Mouse (Mus musculus) forebrain, embryonic 15.5 days (tissue): ENCODE data around the gene Snx6. TPM values are rescaled to one million over a fixed set of nuclear protein-coding genes. Genes with fewer than 3 reads are reported as not detected.
"Not testable (repeated sequence)": the region's sequence is repeated elsewhere in the genome, so short reads cannot be mapped to it uniquely, and the experiment has no call there.

Experiments used
- ATAC-seq: fragments of 200-750 bp; cut with Nextera tagmentation; replicated peaks from 2 replicates; pipeline ENCODE4 v1.8.0; 2017; ENCODE audit warnings: mild to moderate bottlenecking, moderate TSS enrichment, moderate library complexity
- H3K27ac ChIP-seq: fragments of 300-500 bp; sonication (generic); replicated peaks from 2 replicates; pipeline ENCODE4 v1.5.1; 2015; ENCODE audit warnings: mild to moderate bottlenecking, inconsistent platforms
- H3K27me3 ChIP-seq: fragments of 300-500 bp; sonication (generic); 2 replicates; pipeline ENCODE4 v1.6.1; 2015; ENCODE audit warnings: inconsistent platforms
- H3K36me3 ChIP-seq: fragments of 300-500 bp; sonication (generic); 2 replicates; pipeline ENCODE4 v1.6.1; 2015; ENCODE audit warnings: mild to moderate bottlenecking, inconsistent platforms
- H3K4me1 ChIP-seq: fragments of 300-500 bp; sonication (generic); 2 replicates; pipeline ENCODE4 v1.6.1; 2015; ENCODE audit warnings: inconsistent platforms
- H3K4me2 ChIP-seq: fragments of 300-500 bp; sonication (generic); replicated peaks from 2 replicates; pipeline ENCODE4 v1.6.1; 2015; ENCODE audit warnings: mild to moderate bottlenecking, inconsistent platforms
- H3K4me3 ChIP-seq: fragments of 300-500 bp; sonication (generic); 2 replicates; pipeline ENCODE4 v1.5.1; 2015; ENCODE audit warnings: mild to moderate bottlenecking, inconsistent platforms
- H3K9ac ChIP-seq: fragments of 300-500 bp; sonication (generic); replicated peaks from 2 replicates; pipeline ENCODE4 v1.6.1; 2015; ENCODE audit warnings: mild to moderate bottlenecking, inconsistent platforms
- H3K9me3 ChIP-seq: fragments of 300-500 bp; sonication (generic); 2 replicates; pipeline ENCODE4 v1.6.1; 2016; ENCODE audit warnings: inconsistent platforms
- WGBS: fragments of 180-500 bp; shearing (Covaris S2); methylation state at CpG from one replicate; pipeline ENCODE4 v1.1.7; 2015; ENCODE audit warnings: mixed read lengths; 5-methylcytosine and 5-hydroxymethylcytosine counted together
- polyA plus RNA-seq: library from polyadenylated mRNA; unstranded; fragments of >200 nt; fragmentation: Nextera tagmentation; extraction: Ambion mirVana; gene quantifications from 2 replicates; pipeline ENCODE4 v1.2.1, GENCODE M21; 2015

Gene Snx6
- 157 and 164 TPM in 2 replicates for polyA plus RNA-seq

DNA sequence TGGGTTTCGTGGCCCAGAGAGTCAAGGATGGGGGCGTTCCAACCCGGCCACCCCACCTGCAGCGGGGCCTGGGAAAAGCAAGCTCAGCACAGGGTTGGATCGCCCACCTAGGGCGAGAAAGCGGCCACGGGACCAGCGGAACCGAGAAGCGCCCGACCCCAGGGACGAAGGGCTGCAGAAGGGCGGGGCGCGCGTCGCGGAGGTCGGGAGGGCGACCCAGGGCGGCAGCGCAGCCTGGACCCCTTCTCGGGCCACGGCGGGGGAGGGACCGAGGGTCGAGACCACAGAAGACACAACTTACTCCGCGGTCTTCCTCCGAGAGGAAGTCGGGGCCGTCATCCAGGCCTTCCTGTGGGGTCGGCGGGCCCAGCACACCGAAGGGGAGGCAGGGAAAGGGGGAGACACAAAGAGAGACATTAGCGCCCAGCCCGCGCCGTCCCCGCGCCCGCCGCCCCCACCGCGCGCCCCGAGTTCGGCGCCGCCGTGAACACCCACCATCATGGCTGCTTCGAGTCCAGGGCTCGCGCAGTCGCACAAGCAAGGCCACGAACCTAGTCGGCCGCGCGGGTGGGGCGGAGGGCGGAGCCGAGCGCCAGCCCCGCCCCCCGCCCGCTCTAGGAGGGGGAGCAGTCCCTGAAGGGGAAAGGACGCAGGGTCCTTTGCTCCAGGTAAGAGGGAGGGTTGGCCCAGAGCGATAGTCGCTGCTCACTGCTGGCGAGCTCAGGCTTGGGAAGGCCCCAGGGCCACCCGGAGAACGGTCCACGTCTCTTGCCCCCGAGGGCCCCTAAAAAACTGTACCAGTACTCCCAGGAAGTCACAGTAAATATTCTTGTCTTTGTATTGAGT, at the start of gene Snx6:
Gene Snx6, minus strand, starts transcription at position 551 of the 846 bp plus-strand sequence.
- Histone ChIP-seq H3K27me3 (no peaks in the 10 kb centered on the region), H3K9me3 (no peaks in the 10 kb centered on the region), H3K4me2 (peak within 1 kb of the TSS; percentile 56), H3K9ac (peak within 1 kb of the TSS; percentile 98), H3K4me3 (peak within 1 kb of the TSS; percentile 97), H3K36me3 (no peaks in the 10 kb centered on the region), H3K27ac (peak within 1 kb of the TSS; percentile 79), H3K4me1 (peaks cover 29% of the 10 kb centered on the region)
- peak; percentile 96 for ATAC-seq
- WGBS: under 1% methylated on average over 75 of the region's 76 CpGs

DNA sequence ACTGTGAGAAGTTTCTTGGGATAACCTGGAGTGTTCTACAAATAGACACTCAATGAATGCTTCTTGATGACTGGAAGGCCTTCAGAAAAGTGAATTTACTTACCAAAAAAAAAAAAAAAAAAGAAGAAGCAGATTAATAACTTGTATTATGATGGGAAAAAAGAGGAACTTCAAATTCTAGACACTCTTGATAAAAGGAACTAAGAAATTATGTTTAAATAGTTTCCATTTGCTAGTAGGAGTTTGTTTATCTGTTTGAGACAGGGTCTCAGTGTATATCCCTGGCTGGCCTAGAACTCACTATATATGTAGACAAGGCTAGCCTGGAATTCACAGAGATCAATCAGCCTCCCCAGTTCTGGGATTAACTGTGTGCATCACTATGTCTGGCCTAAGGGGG, 48.9 kb upstream of the Snx6 start:
- no peak for ATAC-seq
- Histone ChIP-seq H3K27ac (no peak overlapping the region), H3K27me3 (no peaks in the 10 kb centered on the region), H3K9ac (no peak overlapping the region), H3K9me3 (no peaks in the 10 kb centered on the region), H3K4me1 (no peaks in the 10 kb centered on the region), H3K4me3 (no peak overlapping the region), H3K36me3 (no peaks in the 10 kb centered on the region), H3K4me2 (no peak overlapping the region)

DNA sequence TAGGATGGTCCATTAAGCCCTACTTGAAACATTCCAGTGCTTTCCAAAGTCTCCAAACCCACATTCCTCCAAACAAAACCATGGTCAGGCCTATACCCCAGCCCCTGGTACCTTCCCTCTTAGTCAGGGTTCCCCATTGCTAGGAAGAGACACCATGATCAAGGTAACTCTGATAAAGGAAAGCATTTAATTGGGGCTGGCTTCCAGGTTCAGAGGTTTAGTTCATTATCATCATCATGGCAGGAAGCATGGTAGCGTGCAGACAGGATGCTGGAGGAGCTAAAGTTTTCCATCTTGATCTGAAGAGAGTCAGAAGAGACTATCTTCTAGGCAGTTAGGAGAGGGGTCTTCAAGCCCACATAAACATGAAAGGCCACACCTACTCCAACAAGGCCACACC, 46.1 kb upstream of the Snx6 start:
- no peak overlapping the region for H3K9ac ChIP-seq
- 94% methylated on average over 1 of the region's 1 CpGs for WGBS
- H3K4me2 ChIP-seq: no peak overlapping the region
- no peak for ATAC-seq
- H3K36me3 ChIP-seq: no peaks in the 10 kb centered on the region
- no peaks in the 10 kb centered on the region for H3K9me3 ChIP-seq
- H3K4me3 ChIP-seq: no peak overlapping the region
- H3K27ac ChIP-seq: no peak overlapping the region
- H3K4me1 ChIP-seq: no peaks in the 10 kb centered on the region
- H3K27me3 ChIP-seq: no peaks in the 10 kb centered on the region

DNA sequence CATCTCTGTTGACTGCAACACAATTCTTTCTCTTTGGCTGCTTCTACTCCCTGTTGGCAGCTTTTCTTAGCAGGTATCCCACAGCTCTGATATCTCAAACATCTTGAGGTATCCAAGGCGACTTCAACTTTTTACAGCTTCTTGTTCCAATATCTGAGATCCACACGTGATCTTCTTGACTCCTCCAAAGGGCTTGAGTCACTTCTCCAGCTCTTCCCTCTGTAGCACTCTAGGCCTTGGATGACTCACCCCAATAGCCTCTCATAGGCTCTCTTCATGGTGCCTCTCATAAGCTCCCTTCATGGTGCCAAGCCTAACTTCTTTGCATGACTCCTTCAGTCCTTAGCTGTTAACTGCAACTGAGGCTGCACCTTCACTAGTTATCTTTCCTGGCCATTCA, 44.3 kb upstream of the Snx6 start:
- H3K27ac ChIP-seq: no peak overlapping the region
- 84% methylated on average over 2 of the region's 2 CpGs for WGBS
- ATAC-seq: no peak
- H3K4me1 ChIP-seq: peaks cover 5% of the 10 kb centered on the region
- H3K36me3 ChIP-seq: no peaks in the 10 kb centered on the region
- H3K9ac ChIP-seq: no peak overlapping the region
- H3K4me3 ChIP-seq: no peak overlapping the region
- no peaks in the 10 kb centered on the region for H3K9me3 ChIP-seq
- no peak overlapping the region for H3K4me2 ChIP-seq
- no peaks in the 10 kb centered on the region for H3K27me3 ChIP-seq

DNA sequence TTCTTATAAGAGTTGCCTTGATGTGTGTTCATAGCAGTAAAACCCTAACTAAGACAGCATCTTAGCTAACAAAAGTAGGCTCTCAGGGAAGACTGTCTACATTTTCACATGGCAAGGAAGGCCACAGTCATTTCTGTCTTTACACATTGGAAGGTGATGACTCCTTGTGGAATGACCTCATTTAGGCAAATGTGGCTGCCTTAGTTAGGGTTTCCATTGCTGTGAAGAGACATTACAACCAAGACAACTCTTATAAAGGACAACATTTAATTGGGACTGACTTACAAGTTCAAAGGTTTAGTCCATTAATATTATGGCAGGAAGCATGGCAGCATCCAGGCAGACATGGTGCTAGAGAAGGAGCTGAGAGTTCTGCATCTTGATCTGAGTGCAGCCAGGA, 43.4 kb upstream of the Snx6 start:
- Histone ChIP-seq H3K9me3 (no peaks in the 10 kb centered on the region), H3K4me2 (no peak overlapping the region), H3K36me3 (no peaks in the 10 kb centered on the region), H3K27me3 (no peaks in the 10 kb centered on the region), H3K9ac (no peak overlapping the region), H3K4me1 (peaks cover 7% of the 10 kb centered on the region), H3K4me3 (no peak overlapping the region), H3K27ac (no peak overlapping the region)
- no peak for ATAC-seq

DNA sequence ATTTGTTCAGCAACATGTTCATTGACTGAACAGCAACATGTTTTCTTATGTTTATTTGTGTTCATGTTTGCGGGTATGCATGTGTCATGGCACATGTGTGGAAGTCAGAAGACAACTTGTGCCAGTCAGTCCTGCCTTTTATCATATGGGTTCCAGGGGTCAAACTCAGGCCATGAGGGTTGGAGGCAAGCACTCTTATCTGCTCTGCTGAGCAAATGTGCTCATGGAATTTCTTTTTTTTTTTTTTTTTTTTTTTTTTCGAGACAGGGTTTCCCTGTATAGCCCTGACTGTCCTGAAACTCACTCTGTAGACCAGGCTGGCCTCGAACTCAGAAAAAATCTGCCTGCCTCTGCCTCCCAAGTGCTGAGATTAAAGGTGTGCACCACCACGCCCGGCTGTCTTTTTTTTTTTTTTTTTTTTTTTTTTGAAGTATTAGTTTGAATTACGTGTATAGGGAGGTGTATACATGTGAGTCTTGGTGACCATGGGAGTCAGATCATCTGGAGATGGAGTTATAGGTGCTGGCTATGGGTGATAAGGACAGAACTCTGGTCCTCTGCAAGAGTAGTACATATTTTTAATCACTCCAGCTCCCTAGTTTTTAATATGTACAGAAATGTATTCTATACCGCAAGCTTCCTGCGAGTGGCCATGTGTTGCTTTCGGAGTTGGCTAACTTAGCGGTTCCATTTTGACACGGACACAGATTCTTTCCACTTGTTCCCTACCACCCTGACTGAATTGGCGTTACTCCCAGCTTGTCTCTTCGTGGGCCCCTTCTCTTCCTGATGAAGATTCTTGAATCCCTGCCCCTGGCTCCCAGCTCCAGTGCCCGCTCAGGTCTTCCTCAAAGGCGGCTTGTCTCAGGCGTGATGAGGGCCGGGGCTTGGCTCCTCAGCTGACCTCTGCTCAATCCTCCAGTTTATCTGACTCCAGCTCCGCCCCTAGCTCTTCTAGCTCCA, 40.4 kb upstream of the Snx6 start:
- H3K4me2 ChIP-seq: no peak overlapping the region

DNA sequence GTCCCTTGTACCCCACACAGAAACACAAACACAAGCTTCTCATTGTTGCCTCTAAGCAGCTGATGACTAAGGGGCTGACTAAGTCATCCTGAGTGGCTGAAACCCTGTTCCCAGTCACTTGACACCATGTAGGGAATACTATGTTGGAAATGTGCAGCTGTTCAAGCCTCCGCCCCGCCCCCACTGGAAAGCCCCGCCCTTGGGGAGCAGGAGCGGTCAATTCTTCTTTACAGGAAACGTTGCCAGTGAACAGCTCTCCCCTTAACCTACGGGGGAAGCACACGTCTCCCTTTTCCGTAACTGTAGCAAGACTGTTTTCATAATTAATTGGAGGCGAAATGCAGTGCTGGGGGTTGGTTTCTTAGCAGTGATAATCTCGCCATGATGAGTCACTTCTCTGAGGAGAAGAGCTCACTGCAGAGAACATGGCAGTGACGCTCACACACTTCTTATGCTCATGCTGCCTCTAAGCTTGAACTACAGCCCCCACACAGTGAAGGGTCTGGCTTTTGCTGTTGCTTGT, 39.5 kb upstream of the Snx6 start:
- WGBS: 14% methylated on average over 11 of the region's 11 CpGs
- Histone ChIP-seq H3K4me3 (peak overlapping the region; percentile 32), H3K36me3 (no peaks in the 10 kb centered on the region), H3K27me3 (no peaks in the 10 kb centered on the region), H3K27ac (peak overlapping the region; percentile 56), H3K9ac (peak overlapping the region; percentile 38; the same call in 1 of the 2 replicates), H3K4me2 (peak overlapping the region; percentile 36), H3K9me3 (no peaks in the 10 kb centered on the region), H3K4me1 (peaks cover 7% of the 10 kb centered on the region)
- peak; percentile 67 for ATAC-seq

More for the DNA sequence above, 40.4 kb upstream of the Snx6 start:
- peaks cover 7% of the 10 kb centered on the region for H3K4me1 ChIP-seq
- H3K9me3 ChIP-seq: no peaks in the 10 kb centered on the region
- H3K27ac ChIP-seq: no peak overlapping the region
- H3K36me3 ChIP-seq: no peaks in the 10 kb centered on the region
- no peak overlapping the region for H3K4me3 ChIP-seq
- H3K27me3 ChIP-seq: no peaks in the 10 kb centered on the region
- ATAC-seq: no peak
- WGBS: 76% methylated on average over 18 of the region's 18 CpGs
- H3K9ac ChIP-seq: no peak overlapping the region

DNA sequence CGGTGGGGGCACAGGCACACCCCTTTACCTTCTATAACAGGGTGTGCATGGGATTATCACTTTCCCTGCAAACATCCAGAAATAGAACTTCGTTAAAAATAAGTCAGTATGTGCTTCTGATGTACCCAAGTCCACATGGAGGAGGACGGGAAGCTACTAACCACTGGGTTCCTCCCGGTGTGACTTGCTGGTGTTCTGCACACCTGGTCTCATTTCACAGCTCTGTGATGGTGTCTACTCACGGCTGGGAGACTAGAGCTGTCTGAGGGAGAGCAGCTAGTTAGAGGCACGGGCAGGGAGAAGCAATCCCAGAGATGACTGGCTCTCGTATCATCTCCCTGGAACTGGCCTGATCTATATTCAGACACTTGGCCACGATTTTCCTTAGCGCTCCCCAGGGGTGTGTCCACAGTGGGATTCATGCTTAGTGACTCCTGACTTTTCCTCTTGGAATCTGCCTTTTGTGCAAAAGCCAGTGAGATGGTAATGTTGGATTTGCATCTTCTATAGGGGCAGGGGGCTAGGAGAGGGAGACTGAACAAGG, 38.4 kb upstream of the Snx6 start:
- H3K4me1 ChIP-seq: peaks cover 7% of the 10 kb centered on the region
- H3K4me3 ChIP-seq: no peak overlapping the region
- ATAC-seq: no peak
- H3K36me3 ChIP-seq: no peaks in the 10 kb centered on the region
- H3K4me2 ChIP-seq: no peak overlapping the region
- 63% methylated on average over 9 of the region's 9 CpGs for WGBS
- H3K9me3 ChIP-seq: no peaks in the 10 kb centered on the region
- H3K27ac ChIP-seq: no peak overlapping the region
- no peaks in the 10 kb centered on the region for H3K27me3 ChIP-seq
- no peak overlapping the region for H3K9ac ChIP-seq

DNA sequence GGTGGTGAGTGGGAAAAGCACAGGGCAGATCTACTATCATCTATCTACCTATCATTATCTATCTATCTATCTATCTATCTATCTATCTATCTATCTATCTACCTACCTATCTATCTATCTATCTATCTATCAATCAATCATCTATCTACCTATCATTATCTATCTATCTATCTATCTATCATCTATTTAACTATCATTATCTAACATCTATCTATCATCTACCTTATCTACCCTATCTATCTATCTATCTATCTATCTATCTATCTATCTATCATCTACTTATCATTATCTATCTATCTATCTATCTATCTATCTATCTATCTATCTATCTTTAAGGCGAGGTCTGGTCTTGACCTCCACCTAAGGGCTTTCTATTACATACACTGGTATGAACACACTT, 36.4 kb upstream of the Snx6 start:
- H3K4me2 ChIP-seq, H3K4me1 ChIP-seq, H3K27me3 ChIP-seq, H3K4me3 ChIP-seq, H3K27ac ChIP-seq, H3K36me3 ChIP-seq, H3K9ac ChIP-seq, H3K9me3 ChIP-seq, ATAC-seq: not testable (repeated sequence)
- 90% methylated on average over 1 of the region's 1 CpGs for WGBS

DNA sequence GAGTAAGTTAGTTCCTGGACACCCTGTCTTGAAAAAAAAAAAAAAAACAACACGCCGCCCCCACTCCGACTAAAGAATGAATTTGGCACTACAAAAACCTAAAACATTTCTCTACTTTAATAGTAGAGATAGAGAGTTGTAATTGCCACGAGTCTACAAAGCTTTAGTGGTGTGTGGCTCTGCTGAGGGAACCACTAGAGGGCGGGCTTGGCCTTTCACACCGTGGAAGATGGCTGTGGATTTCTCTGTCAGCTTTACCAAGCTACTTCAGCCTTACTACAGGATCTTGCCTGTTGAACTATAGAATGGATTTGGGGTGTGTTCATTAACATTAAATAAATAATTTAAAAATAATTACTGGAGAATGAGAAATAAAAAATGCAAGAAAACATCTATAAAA, 35.1 kb upstream of the Snx6 start:
- H3K36me3 ChIP-seq: no peaks in the 10 kb centered on the region
- H3K4me3 ChIP-seq: no peak overlapping the region
- H3K27ac ChIP-seq: no peak overlapping the region
- H3K4me2 ChIP-seq: no peak overlapping the region
- H3K9ac ChIP-seq: no peak overlapping the region
- peaks cover 7% of the 10 kb centered on the region for H3K4me1 ChIP-seq
- H3K9me3 ChIP-seq: no peaks in the 10 kb centered on the region
- H3K27me3 ChIP-seq: no peaks in the 10 kb centered on the region
- 12% methylated on average over 6 of the region's 6 CpGs for WGBS
- peak; percentile 89 for ATAC-seq

DNA sequence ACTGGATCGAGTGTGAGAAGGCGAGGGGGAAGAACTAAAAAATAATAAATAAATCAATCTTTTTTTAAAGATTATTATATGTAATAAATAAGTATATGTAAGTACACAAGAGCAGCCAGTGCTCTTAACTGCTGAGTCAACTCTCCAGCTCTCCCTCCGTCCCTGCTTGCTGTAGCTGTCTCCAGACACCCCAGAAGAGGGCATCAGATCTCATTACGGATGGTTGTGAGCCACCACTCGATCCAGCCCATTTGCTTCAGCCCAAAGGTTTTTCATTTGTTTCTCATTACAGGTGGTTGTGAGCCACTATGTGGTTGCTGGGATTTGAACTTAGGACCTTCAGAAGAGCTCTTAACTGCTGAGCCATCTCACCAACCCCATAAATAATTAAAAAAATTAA, 34.4 kb upstream of the Snx6 start:
- no peak overlapping the region for H3K9ac ChIP-seq
- H3K4me1 ChIP-seq: peaks cover 3% of the 10 kb centered on the region
- H3K27ac ChIP-seq: no peak overlapping the region
- no peak overlapping the region for H3K4me3 ChIP-seq
- H3K9me3 ChIP-seq: no peaks in the 10 kb centered on the region
- no peak overlapping the region for H3K4me2 ChIP-seq
- no peaks in the 10 kb centered on the region for H3K36me3 ChIP-seq
- WGBS: 61% methylated on average over 5 of the region's 5 CpGs
- ATAC-seq: no peak
- H3K27me3 ChIP-seq: no peaks in the 10 kb centered on the region

DNA sequence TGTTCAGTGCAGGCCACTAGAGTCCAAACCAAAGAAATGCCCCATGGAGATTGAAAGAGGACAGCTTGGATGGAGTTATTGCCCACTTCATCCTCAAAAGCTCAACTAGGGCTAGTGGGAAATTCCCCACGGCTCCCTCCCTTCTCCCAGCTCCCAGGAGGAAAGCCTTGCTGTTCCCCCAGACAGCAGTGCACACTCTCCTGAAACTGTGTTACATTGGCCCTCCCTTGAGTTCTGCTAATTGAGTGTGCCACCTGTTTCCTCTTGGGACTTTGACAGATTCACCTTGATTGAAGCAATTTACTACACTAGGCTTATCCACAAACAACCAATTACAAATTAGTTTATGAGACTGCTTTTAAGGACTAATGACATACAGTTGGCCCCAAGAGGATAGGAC, 32.5 kb upstream of the Snx6 start:
- no peaks in the 10 kb centered on the region; the same call in 1 of the 2 replicates for H3K4me1 ChIP-seq
- H3K27ac ChIP-seq: no peak overlapping the region
- no peak overlapping the region for H3K9ac ChIP-seq
- no peak for ATAC-seq
- no peak overlapping the region for H3K4me2 ChIP-seq
- no peaks in the 10 kb centered on the region for H3K36me3 ChIP-seq
- WGBS: 81% methylated on average over 1 of the region's 1 CpGs
- no peak overlapping the region for H3K4me3 ChIP-seq
- no peaks in the 10 kb centered on the region for H3K27me3 ChIP-seq
- no peaks in the 10 kb centered on the region for H3K9me3 ChIP-seq
